Comparison of ENCODE assay signal across 8 mouse cellular contexts in the genomic region with DNA sequence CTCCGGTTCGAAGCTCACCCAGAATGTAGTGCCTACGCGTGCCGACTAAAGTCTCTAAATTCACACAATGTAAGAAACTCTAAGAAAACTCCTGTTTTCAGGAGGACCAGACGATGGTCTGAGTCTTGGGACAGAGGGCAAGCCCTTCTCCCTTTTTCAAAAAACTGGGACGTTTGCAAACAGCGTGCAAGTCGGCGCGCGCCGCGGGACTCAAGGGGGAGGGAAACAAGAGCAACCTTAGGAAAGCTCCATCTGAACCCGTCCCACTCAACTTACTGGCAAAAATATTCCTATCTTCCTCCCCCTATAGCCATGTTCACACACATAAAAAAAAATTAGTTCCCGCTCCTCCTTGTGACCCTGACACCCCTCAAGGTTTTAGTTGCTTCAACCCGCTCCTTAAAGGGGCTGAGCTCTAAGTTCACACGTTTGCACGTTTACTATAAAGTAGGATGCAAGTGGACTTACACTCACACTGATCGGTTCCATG. TPM values are rescaled to one million over a fixed set of nuclear protein-coding genes. Genes with fewer than 3 reads are reported as not detected.
A peak's percentile ranks its signal among the peaks of the same experiment; 100 is the strongest.
DNase-seq lines count a peak whose midpoint lies in the region; ATAC-seq and TF ChIP-seq lines count a peak whose summit lies in the region.

No protein-coding gene starts in this region.

- no peaks in the 10 kb centered on the region for H3K9me3 ChIP-seq in megakaryocyte, embryonic 14.5 days
- H3K9me3 ChIP-seq in heart, embryonic 16.5 days (replicated peaks; ENCODE audit: control insufficient read depth, low read length) = no peaks in the 10 kb centered on the region
- no peaks in the 10 kb centered on the region for H3K9me3 ChIP-seq in liver, embryonic 11.5 days (ENCODE audit: control insufficient read depth, low read length)

- H3K4me2 ChIP-seq in heart, embryonic 16.5 days (ENCODE audit: low read depth, low read length) = peak overlapping the region; percentile 64
- peak overlapping the region; percentile 82 for H3K4me2 ChIP-seq in liver, embryonic 11.5 days

- no peak overlapping the region for H3K27ac ChIP-seq in cortical plate, adult 2 months (ENCODE audit: insufficient read depth, low read length)
- peak overlapping the region; percentile 68 for H3K27ac ChIP-seq in heart, embryonic 16.5 days (ENCODE audit: low read length)
- no peak overlapping the region for H3K27ac ChIP-seq in liver, embryonic 11.5 days (ENCODE audit: low read depth, low read length)

- H3K9ac ChIP-seq in heart, embryonic 16.5 days (ENCODE audit: low read length) = peak overlapping the region; percentile 71
- no peak overlapping the region for H3K9ac ChIP-seq in liver, embryonic 11.5 days (ENCODE audit: low read depth, low read length)

- no peak for TF ChIP-seq CTCF in cortical plate, adult 2 months (IDR thresholded peaks at IDR 0.05; ENCODE audit: extremely low read depth, insufficient read depth, low read length)

- WGBS in heart, embryonic 16.5 days = 2% methylated on average over 20 of the region's 20 CpGs
- under 1% methylated on average over 20 of the region's 20 CpGs for WGBS in liver, embryonic 11.5 days

- ATAC-seq in megakaryocyte, adult 5-6 weeks (ENCODE audit: poor library complexity, severe bottlenecking) = no peak
- 0 out of 2 replicates have a peak, but pooled peaks have one; percentile 1 for ATAC-seq in heart, embryonic 16.5 days (replicated peaks; ENCODE audit: extremely low read depth, insufficient read depth, low FRiP score)
- peak; percentile 27; the same call in 1 of the 2 replicates for ATAC-seq in liver, embryonic 11.5 days (replicated peaks; ENCODE audit: low FRiP score)

- H3K4me1 ChIP-seq in megakaryocyte, embryonic 14.5 days = peaks cover 41% of the 10 kb centered on the region
- peaks cover 1% of the 10 kb centered on the region; the same call in 1 of the 2 replicates for H3K4me1 ChIP-seq in cortical plate, adult 2 months (ENCODE audit: control insufficient read depth, insufficient read depth, low read length)
- H3K4me1 ChIP-seq in heart, embryonic 16.5 days (ENCODE audit: control insufficient read depth, insufficient read depth, low read length) = peaks cover 13% of the 10 kb centered on the region
- peaks cover 5% of the 10 kb centered on the region; the same call in 1 of the 2 replicates for H3K4me1 ChIP-seq in liver, embryonic 11.5 days (replicated peaks; ENCODE audit: control insufficient read depth, insufficient read depth, low read length)

- H3K36me3 ChIP-seq in megakaryocyte, embryonic 14.5 days (replicated peaks; ENCODE audit: low read length) = peaks cover 26% of the 10 kb centered on the region
- H3K36me3 ChIP-seq in heart, embryonic 16.5 days (ENCODE audit: control insufficient read depth, insufficient read depth) = no peaks in the 10 kb centered on the region
- no peaks in the 10 kb centered on the region for H3K36me3 ChIP-seq in liver, embryonic 11.5 days (ENCODE audit: control insufficient read depth, insufficient read depth, low read length)

- DNase-seq in liver, embryonic 11.5 days (ENCODE audit: low spot score) = no peak
- DNase-seq in ovary, postnatal 14 days (ENCODE audit: low spot score) = peak; percentile 9
- no peak for DNase-seq in cerebellum, adult 9-11 months
- no peak for DNase-seq in yolk sac, embryonic 10.5 days (ENCODE audit: low spot score)

- peak overlapping the region; percentile 93 for H3K4me3 ChIP-seq in megakaryocyte, embryonic 14.5 days (replicated peaks)
- peak overlapping the region; percentile 44 for H3K4me3 ChIP-seq in cortical plate, adult 2 months (ENCODE audit: insufficient read depth, low read length)
- peak overlapping the region; percentile 49 for H3K4me3 ChIP-seq in heart, embryonic 16.5 days (ENCODE audit: low read length)
- H3K4me3 ChIP-seq in liver, embryonic 11.5 days (ENCODE audit: low read depth, low read length) = peak overlapping the region; percentile 56

- H3K27me3 ChIP-seq in megakaryocyte, embryonic 14.5 days (replicated peaks) = peaks cover 3% of the 10 kb centered on the region
- H3K27me3 ChIP-seq in heart, embryonic 16.5 days (ENCODE audit: control insufficient read depth, insufficient read depth, low read length) = peaks cover 31% of the 10 kb centered on the region
- H3K27me3 ChIP-seq in liver, embryonic 11.5 days (replicated peaks; ENCODE audit: control insufficient read depth, insufficient read depth, low read length) = peaks cover 69% of the 10 kb centered on the region

- TF ChIP-seq POLR2A in cortical plate, adult 2 months (IDR thresholded peaks at IDR 0.05; ENCODE audit: extremely low read depth, insufficient read depth, low read length) = no peak

RNA-seq across cellular contexts. Expression of a gene that starts 0.3 kb away (rescaled TPM):
- 1.4 TPM in 1 of 2 replicates, not detected in the other for polyA plus RNA-seq in megakaryocyte, embryonic 14.5 days (2012; ENCODE audit: insufficient read depth, low replicate concordance)
- total RNA-seq in megakaryocyte, adult 5-6 weeks (2015) = 507 and 516 TPM in 2 replicates
- total RNA-seq in megakaryocyte, adult 5-6 weeks (2017) = 307 and 321 TPM in 2 replicates
- polyA plus RNA-seq in cortical plate, adult 2 months (2012; rRNA removed) = 3.0 and 3.2 TPM in 2 replicates
- polyA plus RNA-seq in heart, embryonic 16.5 days (2015; fragmentation: Nextera tagmentation; extraction: Ambion mirVana) = 4.1 and 4.6 TPM in 2 replicates
- 0.97 and 1.3 TPM in 2 replicates for polyA plus RNA-seq in liver, embryonic 11.5 days (2014; fragmentation: Nextera tagmentation; extraction: Ambion mirVana)
